Mouse (Mus musculus) intestine, embryonic 16.5 days (tissue): ENCODE data around the gene Slc38a11. TPM values are rescaled to one million over a fixed set of nuclear protein-coding genes. Genes with fewer than 3 reads are reported as not detected.

Experiments used
- ATAC-seq: fragments of 200-750 bp; cut with Nextera tagmentation; 2 replicates; pipeline ENCODE4 v1.8.0; 2017; ENCODE audit warnings: moderate TSS enrichment, moderate library complexity
- H3K27ac ChIP-seq: fragments of 300-500 bp; sonication (generic); 2 replicates; pipeline ENCODE4 v1.5.1; 2014; ENCODE audit warnings: mild to moderate bottlenecking, low read length
- H3K27me3 ChIP-seq: fragments of 300-500 bp; sonication (generic); replicated peaks from 2 replicates; pipeline ENCODE4 v1.6.1; 2014; ENCODE audit warnings: low read length, control low read depth, mixed read lengths; ENCODE audit not compliant: control insufficient read depth, insufficient read depth
- H3K36me3 ChIP-seq: fragments of 300-500 bp; sonication (generic); 2 replicates; pipeline ENCODE4 v1.6.1; 2014; ENCODE audit warnings: low read length, control low read depth; ENCODE audit not compliant: control insufficient read depth, insufficient read depth
- H3K4me1 ChIP-seq: fragments of 300-500 bp; sonication (generic); 2 replicates; pipeline ENCODE4 v1.6.1; 2014; ENCODE audit warnings: low read length, control low read depth, mixed read lengths; ENCODE audit not compliant: control insufficient read depth, insufficient read depth
- H3K4me2 ChIP-seq: fragments of 300-500 bp; sonication (generic); 2 replicates; pipeline ENCODE4 v1.6.1; 2014; ENCODE audit warnings: low read depth, low read length, control low read depth
- H3K4me3 ChIP-seq: fragments of 300-500 bp; sonication (generic); 2 replicates; pipeline ENCODE4 v1.5.1; 2014; ENCODE audit warnings: mild to moderate bottlenecking, low read length
- H3K9ac ChIP-seq: fragments of 300-500 bp; sonication (generic); 2 replicates; pipeline ENCODE4 v1.6.1; 2014; ENCODE audit warnings: low read depth, low read length
- H3K9me3 ChIP-seq: fragments of 300-500 bp; sonication (generic); 2 replicates; pipeline ENCODE4 v1.6.1; 2016; ENCODE audit warnings: low read length, control low read depth; ENCODE audit not compliant: control insufficient read depth
- WGBS: fragments of 180-500 bp; shearing (Covaris S2); extraction: QIAGEN DNeasy Blood & Tissue Kit; methylation state at CpG from one replicate; pipeline ENCODE4 v1.1.7; 2014; 5-methylcytosine and 5-hydroxymethylcytosine counted together
- microRNA-seq: library from miRNA; unstranded; fragments of <30 nt; microRNA quantifications from one replicate; pipeline ENCODE4, GENCODE M21; 2016
- polyA plus RNA-seq: library from polyadenylated mRNA; unstranded; fragments of >200 nt; fragmentation: Nextera tagmentation; extraction: Ambion mirVana; gene quantifications from 2 replicates; pipeline ENCODE4 v1.2.1, GENCODE M21; 2015

Slc38a11 gene
- polyA plus RNA-seq, 1 experiment from 2014 or later = 0.57 TPM

- H3K4me1 ChIP-seq = no peaks in the 10 kb centered on the region
- H3K4me3 ChIP-seq = no peak overlapping the region
- no peaks in the 10 kb centered on the region for H3K9me3 ChIP-seq
- no peak overlapping the region for H3K9ac ChIP-seq
- no peaks in the 10 kb centered on the region for H3K36me3 ChIP-seq
- H3K27ac ChIP-seq = no peak overlapping the region
- no peaks in the 10 kb centered on the region for H3K27me3 ChIP-seq
- ATAC-seq = no peak
- no peak overlapping the region for H3K4me2 ChIP-seq
- WGBS = 91% methylated on average over 6 of the region's 6 CpGs
Observed at GRCm38 (mm10) chr2:65268731-65269130, 95.1 kb downstream of the Slc38a11 start.

- Histone ChIP-seq H3K9ac (no peak overlapping the region), H3K27me3 (no peaks in the 10 kb centered on the region), H3K4me3 (no peak overlapping the region), H3K36me3 (no peaks in the 10 kb centered on the region), H3K4me1 (no peaks in the 10 kb centered on the region), H3K4me2 (no peak overlapping the region), H3K27ac (no peak overlapping the region), H3K9me3 (no peaks in the 10 kb centered on the region)
- WGBS = 68% methylated on average over 4 of the region's 4 CpGs
- no peak for ATAC-seq
Observed at GRCm38 (mm10) chr2:65267834-65268233, 96.0 kb downstream of the Slc38a11 start.

- no peak overlapping the region for H3K4me2 ChIP-seq
- 87% methylated on average over 5 of the region's 5 CpGs for WGBS
Observed at GRCm38 (mm10) chr2:65266576-65267299, 97.1 kb downstream of the Slc38a11 start.

More at GRCm38 (mm10) chr2:65266576-65267299, 97.1 kb downstream of the Slc38a11 start:
- ATAC-seq = no peak
- no peak overlapping the region for H3K4me3 ChIP-seq
- no peak overlapping the region for H3K9ac ChIP-seq
- H3K9me3 ChIP-seq = no peaks in the 10 kb centered on the region
- no peak overlapping the region for H3K27ac ChIP-seq
- no peaks in the 10 kb centered on the region for H3K4me1 ChIP-seq
- H3K36me3 ChIP-seq = no peaks in the 10 kb centered on the region
- H3K27me3 ChIP-seq = no peaks in the 10 kb centered on the region

Small RNAs within 50 kb of the gene (microRNA-seq; reads per million reads assigned to microRNA genes)
- not detected for gene Mir6337

Other genes starting within 250 kb of the Slc38a11 start
- 20.2 and 23.6 TPM in 2 replicates for gene Cobll1, start 124.6 kb downstream of the Slc38a11 start, polyA plus RNA-seq
- gene Scn3a, start 203.6 kb upstream of the Slc38a11 start, polyA plus RNA-seq = 2.1 and 2.2 TPM in 2 replicates